Mouse (Mus musculus) frontal cortex, adult 2 months (tissue): ENCODE results near the gene Arl5a. TPM values are rescaled to one million over a fixed set of nuclear protein-coding genes. Genes with fewer than 3 reads are reported as not detected.

Experiments used
- DNase-seq, 2 experiments: peaks; one replicate each; pipeline ENCODE4 v3.0.0; 2022; ENCODE audit warnings: low spot score in 1 of 2; ENCODE audit errors: extremely low spot score in 1 of 2
- polyA plus RNA-seq: library from polyadenylated mRNA; depleted of rRNA; stranded (reverse); fragments of >200 nt; gene quantifications from 2 replicates; pipeline ENCODE4 v1.2.3, GENCODE M21; 2012

The Arl5a gene
- polyA plus RNA-seq, 1 experiment: 46.0 TPM

DNA sequence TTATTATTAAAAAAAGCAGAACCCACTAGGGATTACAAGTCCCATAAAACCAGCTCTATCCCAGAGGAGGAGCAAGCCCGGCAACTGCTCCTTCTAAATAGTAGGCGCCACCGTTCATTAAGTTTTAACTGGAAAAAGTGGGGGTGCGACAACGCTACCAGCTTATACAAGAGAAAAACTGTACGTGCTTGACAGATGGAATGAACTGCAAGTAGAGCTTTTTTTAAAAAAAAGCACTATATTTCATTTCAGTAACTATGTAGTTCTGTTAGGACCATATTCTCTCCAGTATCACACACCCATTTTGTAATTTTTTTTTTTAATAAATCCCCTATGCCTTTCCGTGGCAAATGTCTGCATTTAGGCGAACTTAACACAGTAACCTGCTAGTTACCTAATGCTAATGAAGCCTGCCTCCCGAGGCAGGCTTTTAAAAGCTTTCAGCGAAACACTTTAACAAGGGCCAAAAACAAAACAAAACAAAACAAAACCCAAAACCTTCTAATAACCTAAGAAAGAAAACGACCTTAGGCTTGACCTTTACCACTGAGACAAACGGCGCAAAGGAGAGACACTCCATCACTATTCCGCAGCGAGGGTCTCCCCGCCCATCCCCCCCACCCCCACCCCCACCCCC lies 972 bp downstream of the Arl5a start:
- peak in 1 of 2 experiments; percentile 44 for DNase-seq

- DNase-seq: no peak
These were observed 1.7 kb downstream of the Arl5a start for GRCm38 (mm10) chr2:52422871-52423610.

GRCm38 (mm10) chr2:52421197-52421596 lies 3.5 kb downstream of the Arl5a start:
- DNase-seq: no peak

DNA sequence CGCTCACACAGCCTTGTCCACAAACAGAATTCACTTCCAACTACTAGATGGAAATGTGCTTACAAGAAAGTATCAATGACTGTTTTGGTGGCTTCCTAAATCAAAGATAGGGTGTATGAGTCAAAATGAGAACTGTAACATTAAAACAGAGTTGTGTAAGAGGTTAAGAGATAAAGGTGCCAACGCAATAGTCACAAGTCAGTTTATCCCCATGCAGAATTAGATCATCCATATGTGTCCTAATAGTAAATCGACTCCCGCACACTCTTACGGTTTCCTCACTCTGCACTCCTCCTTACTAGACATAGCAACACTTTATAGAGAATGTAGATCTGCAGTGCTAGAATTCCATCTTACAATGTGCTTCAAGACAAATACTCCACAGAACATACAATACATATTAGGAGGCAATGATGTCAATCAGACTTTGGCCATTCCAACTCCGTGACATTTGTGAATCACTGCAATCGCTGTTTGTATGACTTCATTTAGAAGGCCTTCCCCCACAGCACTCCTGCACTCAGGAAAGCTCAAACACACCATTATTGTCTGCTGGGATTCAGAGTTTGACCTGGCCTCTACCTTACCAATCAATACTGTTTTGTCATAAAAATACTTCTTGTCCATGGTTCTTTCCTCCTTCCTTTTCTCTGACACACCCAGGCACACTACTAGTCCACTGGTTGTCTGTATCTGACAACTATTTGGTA lies 4.5 kb downstream of the Arl5a start:
- DNase-seq: no peak

DNA sequence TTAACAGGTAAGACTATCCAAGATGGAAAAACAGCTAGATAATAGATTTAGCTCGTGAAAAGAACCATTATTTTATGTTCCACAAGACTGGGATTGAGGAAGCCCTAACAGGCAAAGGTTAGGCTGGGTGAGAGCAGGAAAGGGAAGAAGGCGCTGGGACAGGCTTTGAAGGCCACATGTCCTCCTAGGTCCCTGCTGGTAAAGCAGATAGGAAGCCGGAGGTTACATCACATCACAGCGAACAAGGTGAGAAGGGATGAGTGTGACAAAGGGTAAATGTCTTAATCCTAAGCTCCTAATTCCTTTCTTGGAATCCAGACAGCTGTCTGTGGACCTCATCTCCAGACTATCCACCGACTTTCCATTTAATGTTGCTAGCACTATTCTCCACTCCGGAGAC lies 5.4 kb downstream of the Arl5a start:
- no peak for DNase-seq

DNA sequence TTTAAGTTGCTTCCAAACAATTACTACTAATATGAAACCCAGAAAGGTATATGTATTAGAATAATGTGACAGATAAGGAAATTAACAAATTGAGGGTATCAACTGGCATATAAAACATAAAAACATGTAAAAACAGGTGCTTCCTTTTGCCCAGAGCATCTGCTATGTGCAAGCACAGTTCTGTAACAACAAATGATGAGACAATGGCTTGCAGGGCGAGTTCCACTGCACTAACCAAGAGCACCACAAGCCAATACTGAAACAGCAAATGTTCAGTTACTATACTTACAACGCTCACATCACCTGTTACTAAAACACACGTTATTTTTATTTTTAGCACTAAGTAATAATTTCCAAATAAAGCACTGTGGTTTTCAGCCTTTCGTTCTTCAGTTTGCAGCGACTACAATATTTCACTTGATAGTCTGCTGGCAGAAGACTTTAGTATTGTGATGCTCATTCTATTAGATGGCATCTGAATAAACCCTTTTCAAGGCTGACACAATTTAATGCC lies 12.1 kb downstream of the Arl5a start:
- DNase-seq: no peak

GRCm38 (mm10) chr2:52406480-52406879 lies 18.2 kb downstream of the Arl5a start:
- peak in 1 of 2 experiments; percentile 57 for DNase-seq

DNA sequence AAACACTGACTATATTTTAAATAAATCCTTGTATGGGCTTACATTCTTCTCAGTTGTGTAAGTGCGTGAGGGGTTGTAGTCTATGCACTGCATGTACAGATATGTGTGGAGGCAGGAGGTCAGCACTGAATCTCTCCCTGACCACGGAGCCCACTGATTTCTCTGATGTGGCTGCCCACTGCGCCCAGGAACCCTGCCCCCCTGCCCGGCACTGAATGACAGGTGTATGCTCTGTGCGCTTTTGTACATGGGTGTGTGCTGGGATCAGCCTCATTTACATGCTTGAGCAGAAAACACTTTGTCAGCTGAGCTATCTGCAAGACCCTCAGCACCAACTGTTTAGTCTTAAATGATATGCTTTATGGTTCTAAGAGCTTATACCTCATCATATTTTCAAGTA lies 19.5 kb downstream of the Arl5a start:
- no peak for DNase-seq

- peak; percentile 6 to 29 for DNase-seq
These were observed 30.2 kb downstream of the Arl5a start for GRCm38 (mm10) chr2:52394529-52394928.

- no peak for DNase-seq
These were observed 34.2 kb downstream of the Arl5a start for GRCm38 (mm10) chr2:52390415-52390975.

- no peak for DNase-seq
These were observed 34.7 kb downstream of the Arl5a start for GRCm38 (mm10) chr2:52389975-52390374.

DNA sequence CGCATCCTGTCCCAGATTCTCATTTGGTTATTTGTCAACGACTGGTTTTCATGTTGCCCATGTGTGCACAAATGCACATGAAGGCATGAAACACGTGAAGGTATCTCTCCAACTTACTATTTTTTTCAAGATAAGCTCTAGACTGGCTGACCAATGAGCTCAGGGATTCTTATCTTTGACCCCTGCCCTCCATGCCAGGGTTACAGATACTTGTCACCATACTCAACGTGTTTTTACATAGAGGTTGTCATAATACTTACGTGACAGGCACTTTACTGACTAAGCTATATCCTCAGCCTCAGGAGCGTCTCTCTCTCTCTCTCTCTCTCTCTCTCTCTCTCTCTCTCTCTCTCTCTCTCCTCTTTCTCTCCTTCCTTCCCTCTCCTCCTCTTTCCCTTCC lies 38.2 kb downstream of the Arl5a start:
- DNase-seq: no peak

GRCm38 (mm10) chr2:52386037-52386436 lies 38.7 kb downstream of the Arl5a start:
- DNase-seq: no peak

- no peak for DNase-seq
These were observed 45.8 kb downstream of the Arl5a start for GRCm38 (mm10) chr2:52378848-52379261.

- DNase-seq: no peak
These were observed 46.3 kb downstream of the Arl5a start, which contains the start of gene Neb for GRCm38 (mm10) chr2:52378448-52378804. Gene Neb, minus strand, starts transcription at chr2:52378474.

DNA sequence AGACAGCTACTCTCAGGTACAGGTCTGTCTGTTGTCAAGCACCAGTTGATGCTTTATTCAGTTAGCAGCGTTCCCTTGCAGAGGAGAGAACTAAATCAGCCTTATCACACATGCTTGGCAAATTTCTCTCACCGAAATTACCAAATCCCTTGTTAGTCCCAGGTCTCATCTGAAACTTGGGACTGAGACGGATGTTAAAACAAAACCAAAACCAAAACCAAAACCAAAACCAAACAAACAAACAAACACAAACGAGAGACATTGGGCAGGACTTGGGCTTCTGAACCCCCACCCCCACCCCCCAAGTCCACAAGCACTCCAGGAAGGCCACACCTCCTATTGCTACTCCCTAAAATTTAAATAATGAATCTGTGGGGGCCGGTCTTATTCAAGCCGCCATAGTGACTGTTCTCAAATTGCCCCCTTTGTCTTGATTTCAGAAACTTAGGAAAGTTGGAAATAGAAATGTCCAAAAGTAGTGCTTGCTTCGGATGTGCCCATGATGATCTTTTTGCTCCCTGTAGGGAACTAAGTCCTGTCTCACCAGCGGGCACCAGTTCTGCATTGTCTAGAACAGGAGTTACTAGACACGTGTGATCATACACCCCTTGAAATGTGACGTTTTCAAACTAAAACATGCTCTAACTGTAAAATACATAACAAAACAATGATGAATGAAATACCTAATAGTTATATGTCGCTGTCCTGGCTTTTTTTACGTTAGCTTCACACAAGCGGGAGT lies 46.8 kb downstream of the Arl5a start:
- DNase-seq: no peak

DNA sequence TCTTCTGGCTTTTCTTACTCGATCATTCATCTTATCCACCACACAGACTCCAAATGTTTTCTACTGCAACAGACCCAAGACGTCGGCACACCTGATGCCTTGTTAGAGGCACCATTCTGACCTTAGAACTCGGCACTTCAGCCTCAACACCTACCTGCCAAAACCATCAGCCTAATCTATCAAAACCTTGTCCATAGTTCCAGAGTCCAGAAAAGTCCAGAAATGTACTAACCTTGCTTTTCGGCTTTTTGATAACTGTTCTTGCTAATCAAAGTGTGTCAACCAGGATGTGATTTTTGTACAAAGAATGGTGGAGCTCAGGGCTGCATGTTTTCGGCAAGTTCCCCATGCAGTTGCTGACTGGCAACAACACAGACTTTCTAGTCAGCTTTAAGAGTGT lies 50.0 kb downstream of the Arl5a start:
- DNase-seq: no peak

DNA sequence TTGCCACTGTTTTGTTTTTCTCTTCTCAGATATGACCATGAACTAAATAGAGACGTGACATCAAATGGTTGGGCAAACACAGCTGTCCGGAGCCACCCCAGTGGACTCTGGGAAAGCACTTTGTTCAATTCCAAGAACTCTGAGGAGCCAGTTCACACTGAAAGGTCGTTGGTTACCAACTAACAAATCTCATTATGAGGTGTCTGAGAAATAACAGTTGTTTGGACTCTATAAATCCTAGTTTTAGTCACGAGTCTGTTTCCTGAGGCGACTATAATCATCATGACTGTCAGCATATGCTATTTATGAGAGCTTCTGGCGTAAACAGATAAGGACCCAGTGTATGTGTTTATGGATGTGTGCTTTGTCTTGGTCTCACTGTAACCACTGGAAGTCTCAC lies 52.2 kb downstream of the Arl5a start:
- DNase-seq: no peak

DNA sequence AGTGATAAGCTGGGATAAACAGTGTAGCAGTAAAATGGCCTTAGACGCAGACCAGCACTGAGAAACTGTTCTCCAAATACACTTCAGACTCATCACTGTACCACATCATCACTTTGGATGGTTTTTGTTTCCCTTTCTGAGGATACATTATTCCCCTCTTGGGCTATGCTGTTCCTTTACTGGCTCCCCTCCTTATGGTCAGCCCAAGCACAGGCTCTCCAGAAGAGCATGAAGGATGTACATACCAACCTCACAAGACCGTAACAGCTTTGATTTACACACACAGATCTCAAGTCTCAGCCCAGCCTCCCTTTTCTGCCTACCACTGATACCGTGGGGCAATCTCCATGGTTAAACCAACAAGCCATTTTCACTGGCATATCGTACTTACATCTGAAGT lies 52.6 kb downstream of the Arl5a start:
- DNase-seq: no peak

GRCm38 (mm10) chr2:52371066-52371465 lies 53.6 kb downstream of the Arl5a start:
- DNase-seq: peak in 1 of 2 experiments; percentile 6
